Mouse (Mus musculus): ENCODE measurements at regions not wholly inside any gene's neighbourhood (a gene's known extent, or its start where the extent isn't known, plus 50 kb on each side); places are given as distances from the start of the nearest gene placed in this dataset.
A peak's percentile ranks its signal among the peaks of the same experiment; 100 is the strongest.

- DNase-seq (ENCODE audit: low read depth, low spot score), result no peak
- peaks cover 22% of the 10 kb centered on the region for H3K27me3 ChIP-seq
- no peak for TF ChIP-seq CTCF (IDR thresholded peaks at IDR 0.05)
- ChIA-PET CTCF (interaction anchor here (1.2 kb wide), 1 partner anchor 17 kb away, joined by 3 read pairs; no protein-coding TSS in a partner anchor), POLR2A (no interaction called here)
- in situ Hi-C loops (cut with MboI; ENCODE audit: low pct_unique_long_range_greater_than_20kb), result no loop called here
- no peak for ATAC-seq
Observed at GRCm38 (mm10) chr1:120963477-120964178, 361.4 kb downstream of the En1 start.

- ATAC-seq (no peak), DNase-seq (ENCODE audit: low read depth, low spot score) (no peak)
- H3K27me3 ChIP-seq, result peaks cover 22% of the 10 kb centered on the region
- ChIA-PET POLR2A (interaction anchor here (0.6 kb wide), 1 partner anchor 27 kb away, joined by 4 read pairs; no protein-coding TSS in a partner anchor), CTCF (interaction anchor here (1.2 kb wide), 1 partner anchor 16 kb away, joined by 3 read pairs; no protein-coding TSS in a partner anchor)
- TF ChIP-seq CTCF (IDR thresholded peaks at IDR 0.05), result no peak
- in situ Hi-C loops (cut with MboI; ENCODE audit: low pct_unique_long_range_greater_than_20kb), result no loop called here
Observed at GRCm38 (mm10) chr1:120964179-120964517, 361.9 kb downstream of the En1 start.

GRCm38 (mm10) chr1:120966132-120966531 is 363.9 kb downstream of the En1 start:
- H3K27me3 ChIP-seq, result peaks cover 26% of the 10 kb centered on the region
- ATAC-seq, result no peak
- POLR2A ChIA-PET, result no interaction called here

GRCm38 (mm10) chr1:120974661-120975060 is 357.7 kb downstream of the Insig2 start:
- CTCF ChIA-PET, result interaction anchor here (1.0 to 1.6 kb wide), 2 partner anchors 8 to 13 kb away, joined by 3 read pairs; no protein-coding TSS in a partner anchor
- peaks cover 9% of the 10 kb centered on the region for H3K27me3 ChIP-seq
- POLR2A ChIA-PET, result no interaction called here
- ATAC-seq (no peak), DNase-seq (ENCODE audit: low read depth, low spot score) (no peak)
- TF ChIP-seq CTCF (IDR thresholded peaks at IDR 0.05), result no peak
- in situ Hi-C loops (cut with MboI; ENCODE audit: low pct_unique_long_range_greater_than_20kb), result no loop called here

More at GRCm38 (mm10) chr1:120966132-120966531, 363.9 kb downstream of the En1 start:
- DNase-seq (ENCODE audit: low read depth, low spot score), result no peak
- TF ChIP-seq CTCF (IDR thresholded peaks at IDR 0.05), result no peak
- CTCF ChIA-PET, result interaction anchor here (1.4 kb wide), 1 partner anchor 9 kb away, joined by 3 read pairs; no protein-coding TSS in a partner anchor
- in situ Hi-C loops (cut with MboI; ENCODE audit: low pct_unique_long_range_greater_than_20kb), result no loop called here

GRCm38 (mm10) chr1:121004535-121004934 is 327.9 kb downstream of the Insig2 start:
- no peak for TF ChIP-seq CTCF (IDR thresholded peaks at IDR 0.05)
- H3K27me3 ChIP-seq, result no peaks in the 10 kb centered on the region
- ChIA-PET POLR2A (no interaction called here), CTCF (no interaction called here)
- in situ Hi-C loops (cut with MboI; ENCODE audit: low pct_unique_long_range_greater_than_20kb), result no loop called here
- no peak for DNase-seq (ENCODE audit: low read depth, low spot score)
- ATAC-seq, result no peak

- no peak for TF ChIP-seq CTCF (IDR thresholded peaks at IDR 0.05)
- DNase-seq (ENCODE audit: low read depth, low spot score) (no peak), ATAC-seq (no peak)
- POLR2A ChIA-PET, result no interaction called here
- H3K27me3 ChIP-seq, result no peaks in the 10 kb centered on the region
- in situ Hi-C loops (cut with MboI; ENCODE audit: low pct_unique_long_range_greater_than_20kb), result no loop called here
- CTCF ChIA-PET, result no interaction called here
Observed at GRCm38 (mm10) chr1:121005198-121005597, 327.2 kb downstream of the Insig2 start.

- no peak for ATAC-seq
- CTCF ChIA-PET, result no interaction called here
- in situ Hi-C loops (cut with MboI; ENCODE audit: low pct_unique_long_range_greater_than_20kb), result no loop called here
Observed at GRCm38 (mm10) chr1:121012126-121012525, 320.3 kb downstream of the Insig2 start.

GRCm38 (mm10) chr1:121013839-121014503 is 318.4 kb downstream of the Insig2 start:
- DNase-seq (ENCODE audit: low read depth, low spot score) (peak; percentile 12), ATAC-seq (peak; percentile 95)
- ChIA-PET POLR2A (interaction anchor here (0.6 kb wide), 1 partner anchor 280 kb away, joined by 3 read pairs; no protein-coding TSS in a partner anchor), CTCF (no interaction called here)
- in situ Hi-C loops (cut with MboI; ENCODE audit: low pct_unique_long_range_greater_than_20kb), result no loop called here
- no peaks in the 10 kb centered on the region for H3K27me3 ChIP-seq
- no peak for TF ChIP-seq CTCF (IDR thresholded peaks at IDR 0.05)

More at GRCm38 (mm10) chr1:121012126-121012525, 320.3 kb downstream of the Insig2 start:
- POLR2A ChIA-PET, result no interaction called here
- no peak for TF ChIP-seq CTCF (IDR thresholded peaks at IDR 0.05)
- DNase-seq (ENCODE audit: low read depth, low spot score), result no peak
- no peaks in the 10 kb centered on the region for H3K27me3 ChIP-seq

GRCm38 (mm10) chr1:121029375-121029774 is 303.0 kb downstream of the Insig2 start:
- ChIA-PET CTCF (interaction anchor here (1.3 to 1.7 kb wide), 2 partner anchors 10 to 15 kb away, joined by 3 to 4 read pairs; no protein-coding TSS in a partner anchor), POLR2A (interaction anchor here (0.6 kb wide), 1 partner anchor 17 kb away, joined by 3 read pairs; no protein-coding TSS in a partner anchor)
- in situ Hi-C loops (cut with MboI; ENCODE audit: low pct_unique_long_range_greater_than_20kb), result no loop called here
- ATAC-seq, result no peak
- H3K27me3 ChIP-seq, result peaks cover 4% of the 10 kb centered on the region
- TF ChIP-seq CTCF (IDR thresholded peaks at IDR 0.05), result no peak
- no peak for DNase-seq (ENCODE audit: low read depth, low spot score)

- H3K27me3 ChIP-seq, result no peaks in the 10 kb centered on the region
- DNase-seq (ENCODE audit: low read depth, low spot score) (no peak), ATAC-seq (no peak)
- no peak for TF ChIP-seq CTCF (IDR thresholded peaks at IDR 0.05)
- POLR2A ChIA-PET, result no interaction called here
- in situ Hi-C loops (cut with MboI; ENCODE audit: low pct_unique_long_range_greater_than_20kb), result no loop called here
- CTCF ChIA-PET, result no interaction called here
Observed at GRCm38 (mm10) chr1:121034761-121035393, 297.5 kb downstream of the Insig2 start.

GRCm38 (mm10) chr1:121046581-121046980 is 285.8 kb downstream of the Insig2 start:
- DNase-seq (ENCODE audit: low read depth, low spot score) (no peak), ATAC-seq (no peak)
- TF ChIP-seq CTCF (IDR thresholded peaks at IDR 0.05), result no peak
- POLR2A ChIA-PET, result interaction anchor here (0.7 kb wide), 1 partner anchor 17 kb away, joined by 3 read pairs; no protein-coding TSS in a partner anchor
- CTCF ChIA-PET, result no interaction called here
- H3K27me3 ChIP-seq, result peaks cover 5% of the 10 kb centered on the region
- in situ Hi-C loops (cut with MboI; ENCODE audit: low pct_unique_long_range_greater_than_20kb), result no loop called here
